Mouse (Mus musculus) left cerebral cortex, postnatal 36 days (tissue): ENCODE results near the gene Cyb5d1. TPM values are rescaled to one million over a fixed set of nuclear protein-coding genes. Genes with fewer than 3 reads are reported as not detected.
A peak's percentile ranks its signal among the peaks of the same experiment; 100 is the strongest.

ENCODE experiments used
- DNase-seq, 2 experiments: peaks; one replicate each; pipeline ENCODE4 v3.0.0; 2021 to 2022; ENCODE audit warnings: low spot score in 2 of 2, mixed read lengths in 1 of 2
- intact Hi-C: fragments of 180-260 bp; cut with DNase I; formaldehyde crosslinking; loops from one replicate; pipeline ENCODE4 v1.15.1; 2025
- total RNA-seq, 2 experiments: library from RNA; stranded (reverse); gene quantifications; 2 replicates each; pipeline ENCODE4 v1.2.3; 2021

Gene Cyb5d1
- total RNA-seq, 2 experiments from 2014 or later = 36.4 to 43.1 TPM

- intact Hi-C loops = loop anchor here (1.0 to 2.0 kb wide), 2 partner anchors 118 to 132 kb away; no protein-coding TSS in a partner anchor
- DNase-seq = peak in 1 of 2 experiments; percentile 67
Measured at GRCm38 (mm10) chr11:69390400-69391034, 4.9 kb downstream of the Cyb5d1 start.

GRCm38 (mm10) chr11:69389531-69390399 lies 5.7 kb downstream of the Cyb5d1 start:
- DNase-seq = no peak

GRCm38 (mm10) chr11:69388680-69389079 lies 6.8 kb downstream of the Cyb5d1 start:
- intact Hi-C loops = loop anchor here (5.0 kb wide), 2 partner anchors 61 to 196 kb away; partner anchors contain the start of gene Kcnab3
- DNase-seq = no peak

More at GRCm38 (mm10) chr11:69389531-69390399, 5.7 kb downstream of the Cyb5d1 start:
- intact Hi-C loops = loop anchor here (1.0 to 5.0 kb wide), 4 partner anchors 62 to 197 kb away; partner anchors contain the start of gene Kcnab3

- intact Hi-C loops = loop anchor here (5.0 kb wide), 2 partner anchors 59 to 194 kb away; partner anchors contain the start of gene Kcnab3
- no peak for DNase-seq
Measured at GRCm38 (mm10) chr11:69386758-69387157, 8.7 kb downstream of the Cyb5d1 start.

GRCm38 (mm10) chr11:69384979-69385378 lies 10.5 kb downstream of the Cyb5d1 start:
- no peak for DNase-seq
- intact Hi-C loops = loop anchor here (5.0 kb wide), 2 partner anchors 58 to 193 kb away; partner anchors contain the start of gene Kcnab3

- intact Hi-C loops = no loop called here
- no peak for DNase-seq
Measured at GRCm38 (mm10) chr11:69382478-69383105, 12.8 kb downstream of the Cyb5d1 start.

GRCm38 (mm10) chr11:69381356-69381755 lies 14.1 kb downstream of the Cyb5d1 start:
- no peak for DNase-seq
- intact Hi-C loops = no loop called here

- DNase-seq = no peak
- intact Hi-C loops = no loop called here
Measured at GRCm38 (mm10) chr11:69379600-69379999, 15.8 kb downstream of the Cyb5d1 start.

GRCm38 (mm10) chr11:69377766-69378165 lies 17.7 kb downstream of the Cyb5d1 start:
- intact Hi-C loops = no loop called here

GRCm38 (mm10) chr11:69375646-69376045 lies 19.8 kb downstream of the Cyb5d1 start:
- intact Hi-C loops = no loop called here
- DNase-seq = no peak

More at GRCm38 (mm10) chr11:69377766-69378165, 17.7 kb downstream of the Cyb5d1 start:
- no peak for DNase-seq

GRCm38 (mm10) chr11:69373223-69373965 lies 22.0 kb downstream of the Cyb5d1 start:
- intact Hi-C loops = no loop called here
- DNase-seq = no peak

- DNase-seq = no peak
- intact Hi-C loops = no loop called here
Measured at GRCm38 (mm10) chr11:69372780-69373170, 22.7 kb downstream of the Cyb5d1 start.

- intact Hi-C loops = no loop called here
- peak; percentile 53 to 61 for DNase-seq
Measured at GRCm38 (mm10) chr11:69372056-69372779, 23.2 kb downstream of the Cyb5d1 start.

- DNase-seq = peak in 1 of 2 experiments; percentile 18
- intact Hi-C loops = no loop called here
Measured at GRCm38 (mm10) chr11:69371601-69372000, 23.8 kb downstream of the Cyb5d1 start.

GRCm38 (mm10) chr11:69370817-69371215 lies 24.6 kb downstream of the Cyb5d1 start:
- intact Hi-C loops = no loop called here
- DNase-seq = no peak

- intact Hi-C loops = loop anchor here (5.0 kb wide), 2 partner anchors 48 to 273 kb away; partner anchors contain the start of genes Cntrob, Per1 and Trappc1
- DNase-seq = no peak
Measured at GRCm38 (mm10) chr11:69369990-69370816, 25.2 kb downstream of the Cyb5d1 start.

GRCm38 (mm10) chr11:69369215-69369989 lies 26.0 kb downstream of the Cyb5d1 start, which contains the start of gene Chd3:
TSS of gene Chd3 (minus strand) at chr11:69369406.
- DNase-seq = no peak
- intact Hi-C loops = loop anchor here (5.0 kb wide), 2 partner anchors 47 to 272 kb away; partner anchors contain the start of genes Cntrob, Per1 and Trappc1
